Mouse (Mus musculus): ENCODE measurements at regions not wholly inside any gene's neighbourhood (a gene's known extent, or its start where the extent isn't known, plus 50 kb on each side); places are given as distances from the start of the nearest gene placed in this dataset.
"Not testable (repeated sequence)": the region's sequence is repeated elsewhere in the genome, so short reads cannot be mapped to it uniquely, and the experiment has no call there.

DNA sequence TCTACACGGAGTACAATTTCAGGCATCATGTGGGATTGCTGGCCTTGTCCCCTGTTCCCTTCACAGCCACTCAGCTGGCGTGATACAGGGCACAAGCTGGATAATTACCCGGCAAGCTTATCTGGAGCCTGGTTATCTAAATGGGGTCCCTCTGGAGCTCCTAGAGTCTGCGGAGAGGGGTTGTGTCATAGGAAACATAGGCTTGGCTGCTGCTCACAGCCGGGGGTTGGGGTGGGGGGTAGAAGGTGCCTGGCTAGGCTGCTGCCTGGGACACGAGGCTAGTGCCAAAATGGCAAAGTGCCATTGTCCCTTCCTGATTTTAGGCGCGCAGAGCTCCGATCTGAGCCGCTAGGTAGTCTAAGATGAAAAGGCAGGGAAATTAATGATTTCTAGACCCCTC, 88.6 kb downstream of the Phlda1 start:
- H3K9ac ChIP-seq: no peak overlapping the region
- no peak overlapping the region for H3K4me3 ChIP-seq (replicated peaks)
- H3K27me3 ChIP-seq (replicated peaks): no peaks in the 10 kb centered on the region
- no peaks in the 10 kb centered on the region for H3K36me3 ChIP-seq
- H3K4me2 ChIP-seq: peak overlapping the region; percentile 19; the same call in 1 of the 2 replicates
- ATAC-seq (ENCODE audit: insufficient read depth, low FRiP score, low read depth): no peak
- H3K4me1 ChIP-seq: peaks cover 20% of the 10 kb centered on the region
- no peak overlapping the region for H3K27ac ChIP-seq
- no peaks in the 10 kb centered on the region for H3K9me3 ChIP-seq
- WGBS: 55% methylated on average over 10 of the region's 10 CpGs

DNA sequence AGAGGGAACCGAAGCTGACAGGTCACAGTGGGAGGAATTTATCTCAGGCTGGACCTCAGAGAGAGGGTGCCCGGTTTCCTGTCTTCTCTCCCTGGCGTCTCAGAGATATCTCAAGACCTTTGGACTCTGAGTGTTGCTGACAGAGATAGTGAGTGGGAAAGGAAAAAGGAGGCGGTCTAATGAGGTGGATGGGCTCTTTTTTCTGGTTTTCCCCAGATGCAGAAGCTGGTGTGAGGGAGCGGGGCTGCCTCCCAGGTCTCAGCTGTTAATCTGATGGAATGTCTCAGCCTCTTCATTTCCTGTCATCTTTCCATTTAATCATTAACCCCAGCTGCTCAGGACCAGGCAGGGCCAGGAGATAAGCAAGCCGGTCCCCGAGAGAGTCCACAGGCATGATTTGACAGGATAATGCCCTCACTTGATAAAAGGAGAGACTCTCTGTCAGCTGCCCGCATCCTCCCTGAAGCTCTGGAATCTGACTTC, 89.5 kb downstream of the Phlda1 start:
- H3K4me1 ChIP-seq: peaks cover 29% of the 10 kb centered on the region
- no peaks in the 10 kb centered on the region for H3K9me3 ChIP-seq
- H3K27ac ChIP-seq: 0 out of 2 replicates have a peak overlapping the region, but pooled peaks have one; percentile 16
- H3K4me2 ChIP-seq: peak overlapping the region; percentile 19
- no peaks in the 10 kb centered on the region for H3K36me3 ChIP-seq
- no peak overlapping the region for H3K4me3 ChIP-seq (replicated peaks)
- H3K9ac ChIP-seq: no peak overlapping the region
- ATAC-seq (ENCODE audit: insufficient read depth, low FRiP score, low read depth): peak; percentile 45; the same call in 1 of the 2 replicates
- 24% methylated on average over 8 of the region's 8 CpGs for WGBS
- no peaks in the 10 kb centered on the region for H3K27me3 ChIP-seq (replicated peaks)

DNA sequence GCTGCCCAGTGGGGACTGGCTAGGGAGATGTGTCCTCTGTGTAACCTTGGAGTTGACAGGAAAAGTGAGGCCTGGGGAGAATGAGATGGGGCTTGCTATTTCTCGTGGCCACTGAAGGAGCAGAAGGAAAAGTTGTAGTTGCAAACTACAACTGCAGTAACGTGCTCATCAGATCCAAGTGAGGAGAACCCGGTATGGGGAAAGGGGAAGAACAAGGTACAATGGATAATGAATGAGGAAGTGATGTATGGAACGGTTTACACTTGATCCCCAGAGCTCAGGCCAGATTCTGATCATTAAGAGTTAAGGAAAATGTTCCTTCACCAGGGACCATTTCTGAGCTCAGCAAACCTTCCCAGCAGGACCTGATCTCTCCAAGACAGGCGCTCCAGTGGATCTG, 92.6 kb downstream of the Phlda1 start:
- no peaks in the 10 kb centered on the region for H3K27me3 ChIP-seq (replicated peaks)
- no peak for ATAC-seq (ENCODE audit: insufficient read depth, low FRiP score, low read depth)
- 0 out of 2 replicates have a peak overlapping the region, but pooled peaks have one; percentile 80 for H3K27ac ChIP-seq
- H3K9me3 ChIP-seq: no peaks in the 10 kb centered on the region
- peaks cover 35% of the 10 kb centered on the region for H3K4me1 ChIP-seq
- no peaks in the 10 kb centered on the region for H3K36me3 ChIP-seq
- no peak overlapping the region for H3K4me3 ChIP-seq (replicated peaks)
- no peak overlapping the region for H3K9ac ChIP-seq
- WGBS: 82% methylated on average over 5 of the region's 5 CpGs
- H3K4me2 ChIP-seq: no peak overlapping the region

DNA sequence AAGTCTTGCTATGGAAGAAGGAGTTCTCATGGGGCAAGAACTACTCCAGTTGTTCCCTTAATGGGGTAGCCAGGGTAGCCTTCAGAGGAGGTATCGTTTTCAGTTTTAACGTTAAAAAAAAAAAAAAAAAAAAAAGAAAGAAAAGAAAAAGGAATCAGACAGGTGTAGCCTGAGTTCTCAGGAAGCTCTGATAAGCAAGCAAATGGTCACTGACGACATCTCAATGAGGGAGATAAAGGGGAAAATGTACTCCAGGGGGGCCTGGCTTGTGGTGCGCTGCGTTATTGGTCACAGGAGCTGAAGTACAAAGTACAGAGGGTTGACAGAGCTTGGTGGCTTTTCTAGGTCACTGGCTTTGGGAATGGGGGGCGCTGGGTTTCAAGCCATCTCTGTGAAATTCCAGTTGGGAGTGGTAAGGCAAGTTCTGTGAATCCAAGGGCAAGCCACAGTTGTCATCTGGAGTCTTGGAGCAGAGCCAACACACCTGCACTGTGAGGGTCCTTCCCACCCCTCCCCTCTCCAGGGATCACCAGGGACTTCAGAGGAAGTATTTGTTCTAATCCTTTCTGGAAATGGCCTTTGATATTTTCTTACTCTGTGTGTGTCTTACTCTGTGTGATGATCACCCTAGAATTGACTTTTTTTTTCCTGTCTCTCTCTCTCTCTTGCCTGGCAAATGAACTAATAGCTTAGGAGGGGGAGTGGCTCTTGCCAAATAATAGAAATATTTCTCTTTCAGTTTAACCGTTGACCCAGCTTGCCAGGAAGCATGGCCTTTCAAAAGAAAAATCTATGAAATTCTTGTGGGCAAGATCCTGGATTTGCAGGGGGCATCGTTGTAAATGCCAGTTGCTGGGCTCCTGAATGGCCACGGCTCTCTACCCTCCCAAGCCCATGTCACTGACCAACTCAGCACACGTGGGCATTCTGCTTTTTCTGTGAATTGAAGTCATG, 93.5 kb downstream of the Phlda1 start:
- H3K36me3 ChIP-seq: no peaks in the 10 kb centered on the region
- H3K9me3 ChIP-seq: no peaks in the 10 kb centered on the region
- no peaks in the 10 kb centered on the region for H3K27me3 ChIP-seq (replicated peaks)
- H3K4me2 ChIP-seq: no peak overlapping the region
- WGBS: 54% methylated on average over 10 of the region's 10 CpGs
- peak overlapping the region; percentile 80 for H3K27ac ChIP-seq
- peak; percentile 36 for ATAC-seq (ENCODE audit: insufficient read depth, low FRiP score, low read depth)
- H3K4me1 ChIP-seq: peaks cover 35% of the 10 kb centered on the region
- no peak overlapping the region for H3K9ac ChIP-seq
- no peak overlapping the region for H3K4me3 ChIP-seq (replicated peaks)

DNA sequence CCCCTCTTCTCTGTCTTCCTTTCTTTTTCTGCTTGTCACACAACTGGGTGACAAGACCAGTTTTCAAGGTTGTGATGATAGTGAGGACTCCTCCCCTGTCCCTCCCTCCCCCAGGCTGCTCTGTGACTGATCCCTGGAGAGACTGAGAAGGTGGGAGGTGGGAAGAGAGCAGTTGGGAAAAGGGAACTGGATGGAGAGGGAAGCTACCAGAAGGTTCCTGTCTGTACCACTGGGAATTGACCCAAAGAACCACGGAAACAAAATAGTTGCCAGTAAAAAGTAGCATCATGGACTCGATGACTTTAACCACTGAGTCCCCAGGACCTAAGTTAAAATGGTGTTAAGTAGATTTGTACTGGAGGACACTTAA, 94.2 kb downstream of the Phlda1 start:
- WGBS: 21% methylated on average over 2 of the region's 2 CpGs
- H3K27ac ChIP-seq: peak overlapping the region; percentile 80
- peak; percentile 32; the same call in 1 of the 2 replicates for ATAC-seq (ENCODE audit: insufficient read depth, low FRiP score, low read depth)

DNA sequence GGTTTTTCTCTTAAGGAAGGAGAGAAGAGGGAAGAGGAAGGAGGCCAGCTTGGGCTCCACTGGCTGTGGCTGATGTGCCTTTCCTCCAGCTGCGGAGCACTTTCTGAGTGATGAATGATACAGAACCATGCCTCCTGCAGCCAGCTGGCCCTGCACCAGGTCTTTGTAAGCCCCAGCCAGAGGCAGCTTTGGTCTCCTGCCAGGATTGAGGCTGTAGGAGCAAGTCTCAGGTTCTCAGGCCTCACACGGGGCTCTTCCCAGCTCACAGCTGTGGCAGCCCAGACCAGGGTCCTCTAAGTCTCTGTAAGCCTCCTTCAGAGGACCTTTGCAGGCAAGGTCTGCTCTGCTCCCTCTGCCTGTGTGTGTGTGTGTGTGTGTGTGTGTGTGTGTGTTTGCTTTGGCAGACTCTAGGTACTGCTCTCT, 94.6 kb downstream of the Phlda1 start:
- Histone ChIP-seq H3K4me1 (peaks cover 31% of the 10 kb centered on the region), H3K36me3 (no peaks in the 10 kb centered on the region), H3K9ac (no peak overlapping the region), H3K4me3 (replicated peaks) (no peak overlapping the region), H3K9me3 (no peaks in the 10 kb centered on the region), H3K4me2 (0 out of 2 replicates have a peak overlapping the region, but pooled peaks have one; percentile 17), H3K27ac (peak overlapping the region; percentile 80), H3K27me3 (replicated peaks) (no peaks in the 10 kb centered on the region)
- ATAC-seq (ENCODE audit: insufficient read depth, low FRiP score, low read depth): peak; percentile 84
- 4% methylated on average over 2 of the region's 2 CpGs for WGBS

More for the DNA sequence above, 94.2 kb downstream of the Phlda1 start:
- no peaks in the 10 kb centered on the region for H3K27me3 ChIP-seq (replicated peaks)
- H3K4me3 ChIP-seq (replicated peaks): no peak overlapping the region
- no peaks in the 10 kb centered on the region for H3K9me3 ChIP-seq
- no peak overlapping the region for H3K4me2 ChIP-seq
- no peaks in the 10 kb centered on the region for H3K36me3 ChIP-seq
- peaks cover 35% of the 10 kb centered on the region for H3K4me1 ChIP-seq
- H3K9ac ChIP-seq: no peak overlapping the region

DNA sequence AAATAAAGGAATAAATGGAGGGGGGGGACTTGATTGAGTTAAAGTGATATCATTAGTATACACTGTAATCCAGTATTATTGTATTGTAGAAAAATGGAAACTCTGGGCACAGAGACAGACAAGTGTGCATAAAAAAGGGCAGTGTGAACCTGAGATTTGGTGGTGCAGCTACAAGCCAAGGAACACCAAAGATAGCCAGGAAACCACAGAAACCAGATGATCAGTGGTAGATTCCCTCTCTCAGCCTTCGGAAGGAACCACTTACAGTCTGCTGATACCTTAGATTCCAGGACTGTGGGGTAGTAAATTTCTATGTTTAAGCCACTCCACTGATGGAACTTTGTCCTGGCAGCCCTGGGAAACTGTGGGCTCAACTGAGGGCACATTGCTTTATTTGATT, 97.1 kb downstream of the Phlda1 start:
- no peaks in the 10 kb centered on the region for H3K9me3 ChIP-seq
- no peak for ATAC-seq (ENCODE audit: insufficient read depth, low FRiP score, low read depth)
- H3K27me3 ChIP-seq (replicated peaks): no peaks in the 10 kb centered on the region
- no peak overlapping the region for H3K9ac ChIP-seq
- 80% methylated on average over 1 of the region's 1 CpGs for WGBS
- no peak overlapping the region for H3K27ac ChIP-seq
- no peaks in the 10 kb centered on the region for H3K36me3 ChIP-seq
- no peak overlapping the region for H3K4me3 ChIP-seq (replicated peaks)
- no peak overlapping the region for H3K4me2 ChIP-seq
- peaks cover 22% of the 10 kb centered on the region for H3K4me1 ChIP-seq

DNA sequence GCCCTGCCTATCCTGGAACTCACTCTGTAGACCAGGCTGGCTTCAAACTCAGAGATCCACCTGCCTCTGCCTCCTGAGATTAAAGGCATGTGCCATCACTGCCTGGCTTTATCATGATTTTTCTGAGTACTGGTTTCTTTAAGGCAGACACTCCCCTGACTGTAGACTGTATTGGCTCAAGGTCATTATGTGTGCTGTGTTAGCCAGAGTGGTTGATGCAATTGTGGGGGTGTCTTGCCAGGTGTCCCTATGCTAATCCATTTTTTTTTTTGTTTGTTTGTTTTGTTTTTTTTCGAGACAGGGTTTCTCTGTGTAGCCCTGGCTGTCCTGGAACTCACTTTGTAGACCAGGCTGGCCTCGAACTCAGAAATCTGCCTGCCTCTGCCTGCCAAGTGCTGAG, 101.3 kb downstream of the Phlda1 start:
- H3K9ac ChIP-seq; H3K4me1 ChIP-seq; H3K4me3 ChIP-seq (replicated peaks); H3K9me3 ChIP-seq; H3K27me3 ChIP-seq (replicated peaks); H3K27ac ChIP-seq; ATAC-seq (ENCODE audit: insufficient read depth, low FRiP score, low read depth); H3K4me2 ChIP-seq; H3K36me3 ChIP-seq: not testable (repeated sequence)
- WGBS: 72% methylated on average over 2 of the region's 2 CpGs

DNA sequence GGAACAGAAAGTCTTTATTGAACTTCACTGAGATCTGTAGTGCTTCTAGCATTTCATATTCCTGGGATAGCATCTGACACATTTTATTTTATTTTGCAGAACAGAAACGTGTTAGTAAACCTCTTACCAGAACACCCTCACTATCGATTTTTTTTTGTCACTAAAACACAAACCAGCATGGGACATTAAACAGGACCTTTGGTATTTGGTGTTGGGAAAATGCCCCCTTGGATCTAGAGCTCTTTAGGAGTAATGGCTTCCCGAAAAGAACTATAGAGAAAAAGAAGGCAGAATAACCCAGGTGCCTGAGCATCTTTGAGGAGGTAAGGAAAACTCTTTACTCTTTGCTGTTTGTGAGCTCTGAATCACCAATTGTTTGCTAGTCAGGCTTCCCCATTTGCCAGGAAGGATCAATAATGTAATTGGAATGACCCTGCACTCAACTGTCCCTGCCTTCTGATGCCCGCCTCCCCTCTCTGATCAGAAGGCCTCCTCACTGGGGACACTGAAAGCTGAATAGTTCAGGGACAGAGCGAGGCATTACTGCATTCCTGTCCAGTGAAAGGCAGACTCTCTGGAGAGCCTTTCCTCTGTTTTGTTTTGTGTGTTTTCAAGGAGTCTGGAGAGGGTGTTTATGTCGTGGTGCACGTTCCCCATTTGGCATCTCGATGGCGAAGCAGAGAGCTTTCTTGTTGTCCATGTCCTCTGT, 102.5 kb downstream of the Phlda1 start:
- Histone ChIP-seq H3K27ac (no peak overlapping the region), H3K9ac (no peak overlapping the region), H3K9me3 (no peaks in the 10 kb centered on the region), H3K27me3 (replicated peaks) (no peaks in the 10 kb centered on the region), H3K4me2 (no peak overlapping the region), H3K4me1 (no peaks in the 10 kb centered on the region), H3K36me3 (no peaks in the 10 kb centered on the region), H3K4me3 (replicated peaks) (no peak overlapping the region)
- WGBS: 68% methylated on average over 9 of the region's 9 CpGs
- no peak for ATAC-seq (ENCODE audit: insufficient read depth, low FRiP score, low read depth)

DNA sequence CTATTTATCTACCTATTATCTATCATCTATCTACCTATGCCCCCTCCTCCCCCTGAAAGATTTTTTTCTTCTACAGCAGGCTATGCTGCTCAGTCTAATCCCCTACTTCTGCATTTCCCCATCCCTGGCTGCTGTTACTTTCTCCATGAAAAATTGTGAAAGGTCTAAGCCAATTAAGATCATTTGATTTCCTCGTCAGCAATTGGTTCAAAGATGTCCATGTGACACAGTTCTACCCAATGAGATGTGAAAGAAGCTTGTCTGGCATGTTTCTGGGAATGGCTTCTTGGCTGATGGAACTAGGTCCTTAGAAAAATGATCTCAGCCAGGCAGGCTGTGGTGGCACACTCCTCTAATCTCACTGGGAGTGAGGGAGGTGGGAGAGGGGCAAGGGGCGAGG, 103.8 kb downstream of the Phlda1 start:
- H3K36me3 ChIP-seq: no peaks in the 10 kb centered on the region
- ATAC-seq (ENCODE audit: insufficient read depth, low FRiP score, low read depth): no peak
- 90% methylated on average over 2 of the region's 2 CpGs for WGBS
- H3K9ac ChIP-seq: no peak overlapping the region
- no peaks in the 10 kb centered on the region for H3K4me1 ChIP-seq
- no peaks in the 10 kb centered on the region for H3K27me3 ChIP-seq (replicated peaks)
- H3K4me3 ChIP-seq (replicated peaks): no peak overlapping the region
- no peaks in the 10 kb centered on the region for H3K9me3 ChIP-seq
- no peak overlapping the region for H3K27ac ChIP-seq
- H3K4me2 ChIP-seq: no peak overlapping the region

DNA sequence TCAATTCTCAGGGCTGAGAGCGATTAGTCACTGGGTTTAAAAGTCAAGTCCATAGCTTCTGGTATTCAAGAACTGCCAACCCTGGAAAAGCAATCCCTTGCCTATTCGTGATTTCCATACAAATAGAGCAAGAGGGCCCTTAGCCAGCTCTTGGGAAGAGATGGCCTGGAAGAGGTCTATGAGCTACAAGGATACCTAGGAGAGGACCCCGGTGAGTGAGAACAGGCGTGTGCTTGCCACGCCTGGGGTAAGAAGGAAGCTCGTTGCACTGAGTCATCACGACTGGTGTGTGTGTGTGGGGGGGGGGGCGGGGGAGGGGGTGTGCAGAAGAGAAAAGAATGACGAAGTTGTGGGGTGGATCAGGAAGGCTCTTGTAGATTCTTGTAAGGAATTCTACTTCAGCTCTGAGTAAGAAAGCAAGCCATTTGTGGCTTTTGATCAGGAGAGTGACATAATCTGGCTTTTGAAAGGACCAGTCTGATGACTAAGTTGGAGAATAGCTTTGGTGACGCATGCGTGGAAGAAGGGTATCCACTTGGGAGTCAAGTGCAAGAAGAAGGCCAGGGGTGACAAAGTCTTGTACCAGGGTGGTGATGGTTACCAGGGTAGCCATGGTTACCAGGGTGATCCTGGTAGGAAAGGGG, 113.7 kb downstream of the Phlda1 start:
- Histone ChIP-seq H3K27ac (no peak overlapping the region), H3K4me3 (replicated peaks) (no peak overlapping the region), H3K9me3 (no peaks in the 10 kb centered on the region), H3K9ac (no peak overlapping the region), H3K27me3 (replicated peaks) (no peaks in the 10 kb centered on the region), H3K4me2 (no peak overlapping the region), H3K4me1 (0 out of 2 replicates have a peak, but pooled peaks cover 10% of the 10 kb centered on the region), H3K36me3 (no peaks in the 10 kb centered on the region)
- peak; percentile 43; the same call in 1 of the 2 replicates for ATAC-seq (ENCODE audit: insufficient read depth, low FRiP score, low read depth)
- WGBS: 67% methylated on average over 11 of the region's 11 CpGs

Data from stomach, embryonic 15.5 days (tissue).